Mouse (Mus musculus): ENCODE results near the gene Olfr356. TPM values are rescaled to one million over a fixed set of nuclear protein-coding genes. Genes with fewer than 3 reads are reported as not detected.

Gene Olfr356
- not detected for total RNA-seq (2021)

DNA sequence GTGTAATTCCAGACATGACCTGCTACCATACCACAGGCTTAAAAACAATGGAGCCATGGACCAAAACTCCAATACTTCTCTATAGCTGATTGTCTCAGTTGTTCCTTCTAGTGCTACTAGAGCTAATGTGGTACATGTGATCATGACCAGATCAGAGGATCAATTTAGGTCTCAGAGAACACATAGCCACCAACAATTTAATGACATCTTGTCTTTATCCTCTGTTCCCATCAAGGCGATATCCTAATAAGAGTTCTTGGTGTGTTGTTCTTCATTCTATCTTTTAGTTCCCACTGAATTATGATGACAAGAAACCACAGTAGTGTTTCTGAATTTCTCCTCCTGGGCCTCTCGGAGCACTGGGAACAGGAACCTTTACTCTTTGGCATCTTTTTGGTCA, at the start of gene Olfr356:
TSS of gene Olfr356 (plus strand) at position 301 of the 400 bp plus-strand sequence.
- no peak for DNase-seq

- no peak for DNase-seq
These were observed 44.1 kb upstream of the Olfr356 start, which contains the start of gene Olfr353 for GRCm38 (mm10) chr2:36892836-36893235. TSS of gene Olfr353 (minus strand) at chr2:36892936.

- no peak for DNase-seq
These were observed 39.8 kb upstream of the Olfr356 start for GRCm38 (mm10) chr2:36897114-36897513.

GRCm38 (mm10) chr2:36905380-36905779, 31.5 kb upstream of the Olfr356 start, which contains the start of gene Olfr354:
TSS of gene Olfr354 (plus strand) at chr2:36905680.
- no peak for DNase-seq

DNA sequence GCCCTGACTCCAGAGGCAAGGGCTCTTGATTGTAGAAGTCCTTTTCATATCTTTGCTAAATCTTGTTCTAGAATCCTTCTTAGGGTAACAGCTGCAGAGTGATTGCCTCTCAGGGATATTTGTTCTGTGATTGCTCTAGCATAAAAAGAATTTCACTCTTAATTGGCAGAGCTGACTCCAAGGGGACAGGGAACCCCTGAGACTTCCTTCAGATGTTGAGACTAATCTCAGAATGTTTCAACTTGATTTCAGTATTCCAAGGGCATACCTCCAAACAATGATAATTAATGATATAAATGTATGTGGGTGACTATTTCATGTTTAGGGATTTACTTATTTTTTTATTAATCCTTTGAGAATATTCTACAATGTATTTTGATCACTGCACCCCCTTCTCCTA, 8.1 kb upstream of the Olfr356 start, which contains the start of gene Olfr355:
TSS of gene Olfr355 (minus strand) at position 101 of the 400 bp plus-strand sequence.
- no peak for DNase-seq

Other genes starting within 250 kb of the Olfr356 start
- gene Olfr347, start 205.2 kb upstream of the Olfr356 start, total RNA-seq (2021) = not detected
- gene Olfr348, start 152.8 kb upstream of the Olfr356 start, total RNA-seq (2021) = not detected
- gene Olfr50, start 146.6 kb upstream of the Olfr356 start, total RNA-seq (2021) = not detected
- not detected for gene Olfr3, start 120.1 kb upstream of the Olfr356 start, total RNA-seq (2021)
- not detected for gene Olfr350, start 90.8 kb upstream of the Olfr356 start, total RNA-seq (2021)
- gene Olfr351, start 74.5 kb upstream of the Olfr356 start, total RNA-seq (2021) = not detected
- gene Olfr352, start 68.7 kb upstream of the Olfr356 start, total RNA-seq (2021) = not detected
- not detected for gene Olfr353, start 44.2 kb upstream of the Olfr356 start, total RNA-seq (2021)
- not detected for gene Olfr354, start 31.4 kb upstream of the Olfr356 start, total RNA-seq (2021)
- not detected for gene Olfr355, start 8.2 kb upstream of the Olfr356 start, total RNA-seq (2021)
- gene Olfr357, start 56.7 kb downstream of the Olfr356 start, total RNA-seq (2021) = not detected
- gene Olfr358, start 72.2 kb downstream of the Olfr356 start, total RNA-seq (2021) = not detected
- not detected for gene Olfr360, start 128.6 kb downstream of the Olfr356 start, total RNA-seq (2021)
- not detected for gene Olfr361, start 152.2 kb downstream of the Olfr356 start, total RNA-seq (2021)
- not detected for gene Olfr362, start 180.8 kb downstream of the Olfr356 start, total RNA-seq (2021)
- not detected for gene Olfr364-ps1, start 202.2 kb downstream of the Olfr356 start, total RNA-seq (2021)